Mouse (Mus musculus) monocyte, adult 2 months (primary cell): ENCODE results near the gene Nr1i3.

Experiments used
- DNase-seq, 2 experiments: peaks; one replicate each; pipeline ENCODE4 v3.0.0; 2022; ENCODE audit warnings: low spot score in 2 of 2, low read depth in 1 of 2

Nr1i3 gene

DNA sequence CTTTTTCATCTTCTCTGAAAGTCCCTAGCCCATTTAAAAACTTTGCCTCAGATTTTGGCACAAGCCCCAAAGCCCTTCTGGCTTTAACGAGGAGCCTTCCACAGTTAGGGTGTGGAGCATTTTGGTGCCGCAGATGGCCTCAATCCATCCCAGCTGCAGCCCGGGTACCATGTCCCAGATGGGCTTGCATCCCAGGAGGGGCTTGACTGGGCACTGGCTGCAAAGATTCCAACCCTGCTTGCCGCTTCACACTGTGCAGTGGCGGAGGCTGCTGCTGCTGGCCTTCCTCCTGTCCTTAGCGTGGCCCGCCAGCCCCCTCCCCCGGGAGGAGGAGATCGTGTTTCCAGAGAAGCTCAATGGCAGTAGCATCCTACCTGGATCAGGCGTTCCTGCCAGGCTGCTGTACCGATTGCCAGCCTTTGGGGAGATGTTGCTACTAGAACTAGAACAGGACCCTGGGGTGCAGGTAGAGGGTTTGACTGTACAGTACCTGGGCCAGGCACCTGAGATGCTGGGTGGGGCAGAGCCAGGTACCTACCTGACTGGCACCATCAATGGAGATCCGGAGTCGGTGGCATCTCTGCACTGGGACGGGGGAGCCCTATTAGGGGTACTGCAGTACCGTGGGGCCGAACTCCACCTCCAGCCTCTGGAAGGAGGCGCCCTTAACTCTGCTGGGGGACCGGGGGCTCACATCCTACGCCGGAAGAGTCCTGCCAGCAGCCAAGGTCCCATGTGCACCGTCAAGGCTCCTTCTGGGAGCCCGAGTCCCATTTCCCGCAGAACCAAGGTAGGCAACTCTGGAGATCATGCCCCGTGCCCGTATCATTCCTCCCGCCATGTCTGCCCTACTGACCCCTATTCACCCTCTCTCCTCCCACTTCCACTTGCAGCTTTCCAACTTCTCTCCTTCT is 37.2 kb downstream of the Nr1i3 start, which contains the start of gene Ndufs2:
Gene Ndufs2, minus strand, starts transcription at position 709 of the 914 bp plus-strand sequence.
- DNase-seq: no peak

DNA sequence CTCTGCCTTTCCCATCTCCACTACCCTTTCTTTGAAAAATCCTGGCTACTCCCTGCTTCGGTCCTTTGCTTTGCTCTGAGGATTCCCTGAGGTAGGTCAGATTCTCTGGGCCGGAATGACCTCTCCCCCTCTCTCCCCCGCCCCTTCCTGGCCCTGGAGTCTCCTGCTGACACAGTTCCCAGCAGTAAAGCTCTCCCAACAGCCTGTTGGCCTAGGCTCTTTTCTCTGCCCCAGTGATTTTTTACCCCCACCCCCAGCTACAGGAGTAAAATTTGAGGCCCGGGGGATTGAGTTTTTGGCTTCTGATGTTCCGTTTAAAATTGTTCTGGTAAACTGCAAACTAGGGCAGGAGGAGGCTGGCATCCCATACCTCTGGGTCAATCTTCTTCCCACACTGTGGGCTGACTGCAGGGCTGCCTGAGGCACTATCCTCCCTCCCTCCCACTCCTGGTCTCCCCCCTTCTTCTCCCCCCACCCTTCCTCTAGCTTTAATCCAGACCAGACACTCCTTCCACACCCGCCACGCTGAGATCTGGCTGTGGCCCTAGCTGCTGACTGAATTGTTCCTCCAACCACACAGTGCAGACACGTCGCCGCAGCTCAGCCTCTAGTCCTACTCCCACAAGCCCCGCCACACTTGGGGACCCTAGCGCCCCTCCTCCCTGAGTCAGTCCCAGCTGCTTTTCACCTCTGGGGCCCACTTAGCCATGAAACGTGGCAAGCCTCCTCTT is 38.0 kb downstream of the Nr1i3 start:
- DNase-seq: no peak

DNA sequence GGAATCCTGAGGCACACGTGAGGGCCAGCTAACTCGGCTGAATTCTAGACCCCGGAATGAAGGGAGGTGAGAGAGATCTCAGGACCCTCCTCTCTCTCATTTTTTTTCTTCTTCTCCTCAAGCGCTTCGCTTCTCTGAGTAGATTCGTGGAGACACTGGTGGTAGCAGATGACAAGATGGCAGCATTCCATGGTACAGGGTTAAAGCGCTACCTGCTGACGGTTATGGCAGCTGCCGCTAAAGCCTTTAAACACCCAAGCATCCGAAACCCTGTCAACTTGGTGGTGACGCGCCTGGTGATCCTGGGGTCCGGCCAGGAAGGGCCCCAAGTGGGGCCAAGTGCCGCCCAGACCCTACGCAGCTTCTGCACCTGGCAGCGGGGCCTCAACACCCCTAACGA is 38.6 kb downstream of the Nr1i3 start:
- DNase-seq: no peak

DNA sequence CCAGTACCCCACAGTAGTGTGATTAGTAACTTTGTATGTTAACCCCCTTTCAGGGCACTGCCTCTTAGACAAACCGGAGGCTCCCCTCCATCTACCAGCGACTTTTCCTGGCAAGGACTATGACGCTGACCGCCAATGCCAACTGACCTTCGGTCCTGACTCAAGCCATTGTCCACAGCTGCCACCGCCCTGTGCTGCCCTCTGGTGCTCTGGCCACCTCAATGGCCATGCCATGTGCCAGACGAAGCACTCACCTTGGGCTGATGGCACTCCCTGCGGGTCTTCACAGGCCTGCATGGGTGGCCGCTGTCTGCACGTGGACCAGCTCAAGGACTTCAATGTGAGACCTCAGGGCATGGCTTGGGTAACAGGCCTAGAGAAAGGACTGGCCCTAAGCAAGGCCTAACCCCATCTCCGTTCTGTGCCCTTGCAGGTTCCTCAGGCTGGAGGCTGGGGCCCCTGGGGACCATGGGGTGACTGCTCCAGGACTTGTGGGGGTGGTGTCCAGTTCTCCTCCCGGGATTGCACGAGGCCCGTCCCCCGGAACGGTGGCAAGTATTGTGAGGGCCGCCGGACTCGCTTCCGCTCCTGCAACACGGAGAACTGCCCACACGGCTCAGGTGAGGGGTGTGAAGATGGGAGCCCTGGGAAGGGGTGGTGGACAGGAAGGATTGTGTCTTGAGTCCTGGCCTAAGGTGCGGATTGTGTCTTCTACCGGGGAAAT is 42.5 kb downstream of the Nr1i3 start:
- no peak for DNase-seq

DNA sequence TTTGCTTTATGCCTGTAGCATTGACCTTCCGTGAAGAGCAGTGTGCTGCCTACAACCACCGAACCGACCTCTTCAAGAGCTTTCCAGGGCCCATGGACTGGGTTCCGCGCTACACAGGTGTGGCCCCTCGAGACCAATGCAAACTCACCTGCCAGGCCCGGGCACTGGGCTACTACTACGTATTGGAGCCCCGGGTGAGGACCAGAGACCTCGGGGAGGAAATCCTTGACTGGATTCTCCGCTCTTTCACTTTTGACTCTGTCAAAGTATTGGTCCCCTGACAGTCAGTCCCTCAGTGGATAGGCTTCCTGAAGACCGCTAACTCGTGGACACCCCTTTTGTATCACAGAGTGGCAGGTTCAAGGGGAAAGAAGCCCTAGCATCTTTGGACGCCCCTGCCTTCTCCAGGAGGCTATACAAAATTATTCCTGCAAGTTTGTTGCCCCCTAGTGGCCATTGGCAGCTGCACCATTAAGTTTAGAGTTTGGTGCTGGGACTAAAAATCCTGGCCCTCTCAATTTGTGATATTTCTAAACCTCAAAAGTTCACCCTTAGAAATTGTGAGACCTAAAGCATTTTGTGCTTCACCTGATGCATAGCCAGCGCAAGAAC is 43.3 kb downstream of the Nr1i3 start:
- DNase-seq: peak in 1 of 2 experiments; percentile 34

DNA sequence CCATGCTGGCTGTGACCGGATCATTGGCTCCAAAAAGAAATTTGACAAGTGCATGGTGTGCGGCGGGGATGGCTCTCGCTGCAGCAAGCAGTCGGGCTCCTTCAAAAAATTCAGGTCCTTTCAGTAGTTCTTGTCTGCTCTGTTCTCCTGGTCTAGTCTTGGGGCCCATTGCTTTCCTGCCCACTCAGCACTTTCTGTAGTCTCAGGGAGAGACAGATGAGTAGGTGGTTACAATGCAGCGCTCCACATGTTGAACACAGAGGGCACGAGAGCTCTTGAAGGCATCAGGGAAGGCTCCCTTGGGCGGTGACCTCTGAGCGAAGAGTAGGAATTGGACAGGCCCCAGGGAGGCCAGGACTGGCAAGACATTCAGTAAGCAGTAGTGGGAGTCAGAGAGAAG is 44.0 kb downstream of the Nr1i3 start:
- no peak for DNase-seq

DNA sequence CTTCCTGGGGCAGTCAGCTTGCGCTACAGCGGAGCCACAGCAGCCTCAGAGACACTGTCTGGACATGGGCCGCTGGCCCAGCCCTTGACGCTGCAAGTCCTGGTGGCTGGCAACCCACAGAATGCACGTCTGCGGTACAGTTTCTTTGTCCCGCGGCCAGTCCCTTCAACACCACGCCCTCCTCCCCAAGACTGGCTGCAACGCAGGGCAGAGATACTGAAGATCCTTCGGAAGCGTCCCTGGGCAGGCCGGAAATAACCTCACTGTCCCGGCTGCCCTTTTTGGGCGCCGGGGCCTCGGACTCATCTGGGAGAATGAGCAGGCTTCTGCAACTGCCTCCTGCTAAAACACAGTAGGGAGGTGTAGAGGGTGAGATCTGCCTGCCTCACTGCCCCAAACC is 45.2 kb downstream of the Nr1i3 start:
- DNase-seq: no peak

DNA sequence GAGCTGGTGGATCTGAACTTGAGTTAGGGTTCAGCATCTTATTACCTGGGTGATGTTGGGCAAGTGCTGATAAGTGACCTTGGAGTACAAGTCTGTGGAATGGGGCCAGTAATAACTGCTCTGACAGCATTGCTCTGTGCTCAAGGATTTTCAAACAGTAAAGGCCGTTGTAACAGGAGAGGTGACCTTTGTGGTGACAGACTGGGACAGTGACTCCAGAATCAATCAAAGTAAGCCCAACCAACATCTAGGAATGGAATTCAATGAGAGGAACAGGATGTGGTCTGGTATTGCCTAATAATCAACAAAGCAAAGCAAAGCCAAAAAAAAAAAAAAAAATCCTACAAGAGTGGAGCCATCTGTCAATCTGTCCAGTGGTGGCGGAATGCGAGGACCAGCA is 46.5 kb downstream of the Nr1i3 start:
- no peak for DNase-seq

DNA sequence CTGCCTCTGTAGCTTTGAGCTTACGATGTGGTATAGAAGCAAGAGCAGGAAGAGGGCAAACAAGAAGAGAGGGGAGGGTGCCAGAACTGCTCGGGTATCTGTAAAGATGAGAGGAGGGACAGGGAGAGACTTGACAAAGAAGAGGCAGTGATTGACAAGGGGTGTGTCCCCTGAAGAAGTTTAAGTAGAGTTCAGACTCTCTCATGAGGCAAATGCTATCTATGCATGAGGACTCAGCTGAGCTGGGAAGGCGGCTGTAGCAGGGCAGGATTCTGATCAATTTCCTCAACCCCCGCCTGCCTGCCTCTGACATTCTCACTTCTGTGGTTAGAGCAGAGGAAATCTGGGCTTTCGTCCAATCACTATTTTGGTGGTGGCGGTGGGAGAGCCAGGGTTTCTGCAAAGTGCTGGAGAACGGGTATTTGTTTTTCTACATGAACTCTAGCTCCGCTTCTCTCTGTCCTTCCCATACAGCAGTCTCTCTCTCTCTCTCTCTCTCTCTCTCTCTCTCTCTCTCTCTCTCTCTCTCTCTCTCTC is 48.9 kb downstream of the Nr1i3 start:
- DNase-seq: no peak

DNA sequence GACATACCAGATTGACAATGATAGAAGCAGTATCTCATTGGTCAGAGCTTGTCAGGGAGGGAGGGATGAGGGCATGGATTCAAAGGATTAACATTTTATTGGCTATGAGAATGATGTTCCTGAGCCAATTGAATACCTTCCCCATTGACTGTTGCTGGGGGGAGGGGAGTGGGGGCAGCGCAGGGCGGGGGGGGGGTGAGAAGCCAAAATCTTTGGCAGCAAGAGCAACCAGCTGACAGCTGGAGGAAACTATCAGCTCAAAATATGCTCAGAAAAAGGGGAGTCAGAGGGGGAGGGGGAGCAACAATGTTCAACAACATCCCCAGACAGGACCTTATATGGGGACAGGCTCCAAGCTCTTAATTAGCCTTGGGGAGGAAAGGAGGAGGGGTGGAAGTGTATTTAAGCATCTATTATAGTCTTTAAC is 49.4 kb downstream of the Nr1i3 start:
- DNase-seq: no peak

DNA sequence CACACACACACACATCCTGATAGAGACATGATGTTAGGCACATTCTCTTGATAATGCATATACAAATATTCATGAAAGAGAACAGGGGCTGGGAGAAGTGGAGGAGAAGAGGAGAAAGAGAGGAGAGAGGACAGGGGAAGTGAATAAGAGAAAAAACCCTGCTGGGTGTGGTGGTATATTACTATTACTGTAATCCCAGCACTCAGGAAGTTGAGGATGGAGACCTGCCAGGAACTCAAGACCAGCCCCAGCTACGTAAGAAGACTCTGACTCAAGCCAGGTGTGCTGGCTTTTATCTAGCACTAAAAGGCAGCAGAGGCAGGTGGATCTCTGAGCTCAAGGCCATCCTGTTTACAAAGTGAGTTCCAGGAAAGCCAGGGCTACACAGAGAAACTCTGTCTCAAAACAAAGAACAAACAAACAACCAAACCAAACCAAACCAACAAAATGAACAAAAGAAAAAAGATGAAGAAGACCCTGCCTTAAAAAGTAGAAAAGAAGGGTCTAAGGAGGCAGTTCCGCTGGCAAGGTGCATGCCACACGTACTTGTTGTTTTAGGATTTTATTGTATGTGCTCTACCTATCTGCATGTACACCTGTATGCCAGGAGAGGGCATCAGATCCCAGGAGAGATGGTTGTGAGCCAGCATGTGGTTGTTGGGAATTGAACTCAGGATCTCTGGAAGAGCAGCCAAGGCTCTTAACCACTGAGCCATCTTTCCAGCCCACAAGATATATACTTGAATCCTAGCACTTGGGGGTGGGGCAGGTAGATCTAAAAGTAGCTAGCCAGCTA is 50.1 kb downstream of the Nr1i3 start:
- no peak for DNase-seq

DNA sequence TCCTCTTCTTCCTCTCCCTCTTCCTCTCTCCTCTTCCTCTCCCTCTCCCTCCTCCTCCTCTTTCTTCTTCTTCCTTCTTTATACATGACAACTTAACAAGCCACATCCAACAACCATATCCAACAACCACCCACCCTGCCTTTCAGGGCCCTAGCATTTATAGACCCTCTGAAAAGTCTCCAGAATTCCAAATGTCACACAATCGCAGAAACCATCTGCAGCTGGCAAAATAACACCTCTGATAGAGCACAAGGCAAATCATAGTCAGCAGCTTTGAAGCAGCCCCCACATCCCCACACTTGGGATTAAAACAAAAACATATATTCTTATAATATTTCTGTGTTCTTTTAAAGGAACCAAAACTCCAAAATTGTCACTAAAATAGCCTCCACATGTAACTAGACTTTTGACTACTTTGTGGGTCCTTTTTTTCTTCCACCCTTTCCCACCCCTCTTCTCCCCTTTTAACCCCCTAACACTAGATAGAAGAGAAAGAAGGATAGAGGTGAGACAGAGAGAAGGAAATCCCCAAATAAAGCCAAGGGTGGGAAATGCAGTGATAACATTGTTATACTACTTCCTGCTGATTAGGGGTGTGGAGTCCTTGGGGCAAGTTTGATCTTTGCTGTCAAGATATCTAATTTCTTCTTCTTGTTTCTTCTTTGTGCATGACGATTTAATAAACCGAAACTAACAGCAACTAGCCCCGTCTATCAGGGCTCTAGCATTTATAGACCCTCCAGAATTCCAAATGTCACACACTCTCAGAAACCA is 52.4 kb downstream of the Nr1i3 start:
- no peak for DNase-seq

DNA sequence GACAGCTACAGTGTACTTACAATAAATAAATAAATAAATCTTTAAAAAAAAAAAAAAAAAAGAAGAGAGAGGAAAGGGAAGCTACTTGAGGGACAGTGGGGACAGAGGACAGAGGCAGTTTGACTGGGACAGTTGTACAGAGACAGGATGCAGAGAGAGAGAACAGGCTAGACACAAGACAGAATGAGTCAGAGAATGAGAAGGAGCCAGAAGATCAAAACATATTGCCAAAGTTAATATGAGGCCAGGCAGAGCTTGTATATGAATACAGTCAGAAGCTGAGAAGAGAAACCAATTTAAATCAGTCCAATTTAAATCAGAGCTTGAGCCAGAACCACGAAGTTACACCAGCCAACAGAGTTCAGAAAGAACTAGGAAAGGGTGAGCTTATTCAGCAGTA is 54.6 kb downstream of the Nr1i3 start:
- DNase-seq: no peak

DNA sequence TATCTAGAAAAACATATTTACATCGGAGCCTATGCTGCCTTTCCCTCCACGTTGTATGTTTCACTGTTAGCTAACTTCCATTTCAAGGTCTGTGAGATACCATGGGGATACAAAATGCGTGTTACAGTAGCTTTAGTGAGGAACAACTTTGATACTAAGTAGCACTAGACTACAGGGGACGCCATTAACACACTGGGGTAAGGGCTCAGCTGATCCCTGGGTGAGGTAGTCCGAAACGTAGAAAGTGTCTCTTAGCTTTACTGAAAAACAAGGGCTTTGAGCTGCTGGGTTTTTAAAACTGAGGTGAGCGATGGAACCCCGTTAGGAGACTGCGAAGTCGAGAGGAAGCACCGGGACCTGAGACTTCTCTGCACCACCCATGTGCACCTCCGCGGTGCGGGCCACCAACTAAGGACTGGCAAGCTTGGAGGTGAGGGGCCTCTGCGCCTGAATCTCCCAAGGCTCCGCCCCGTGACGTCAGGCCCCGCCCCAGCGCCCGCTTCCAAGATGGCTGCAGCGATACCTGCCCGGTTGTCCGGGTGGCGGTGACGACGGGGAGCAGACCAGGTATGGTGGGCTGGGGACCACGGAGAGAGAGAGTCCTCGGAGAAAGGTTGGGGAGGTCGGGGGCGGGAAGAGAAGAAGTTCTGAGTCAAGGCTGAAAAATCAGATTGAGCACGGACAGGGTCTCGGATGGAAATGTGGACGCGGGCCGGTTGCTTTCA is 56.2 kb downstream of the Nr1i3 start, which contains the start of gene B4galt3:
Gene B4galt3, plus strand, starts transcription at position 481 of the 725 bp plus-strand sequence.
- DNase-seq: peak; percentile 57 to 87
